Mouse (Mus musculus): ENCODE data around the gene Fads2.
"Not testable (repeated sequence)": the region's sequence is repeated elsewhere in the genome, so short reads cannot be mapped to it uniquely, and the experiment has no call there.

Fads2 gene

GRCm38 (mm10) chr19:10101341-10102053, at the start of gene Fads2:
Gene Fads2, minus strand, starts transcription at chr19:10101746.
- DNase-seq: peak; percentile 91 to 92

DNA sequence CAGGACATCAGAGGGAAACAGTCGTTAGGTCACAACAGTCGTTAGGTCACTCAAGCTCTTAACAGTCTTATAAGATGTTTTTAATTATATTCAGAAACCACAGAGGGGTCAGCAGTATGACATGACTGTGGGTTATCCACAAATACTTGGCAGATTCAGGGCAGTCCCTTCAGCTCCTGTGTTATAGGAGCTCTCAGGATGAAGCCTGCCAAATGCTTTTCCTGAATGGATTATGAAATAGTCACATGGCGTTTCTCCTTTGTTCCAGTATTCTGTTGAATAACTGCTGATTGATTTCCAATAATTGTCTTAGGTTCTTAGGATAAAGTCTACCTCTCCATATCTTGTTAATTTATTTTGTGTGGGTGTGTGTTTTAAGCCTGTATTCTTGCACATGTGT, 47.6 kb upstream of the Fads2 start:
- DNase-seq: no peak

- DNase-seq: peak; percentile 9 to 21
Observed at GRCm38 (mm10) chr19:10148555-10148954, 47.0 kb upstream of the Fads2 start.

- no peak for DNase-seq
Observed at GRCm38 (mm10) chr19:10144464-10144863, 42.9 kb upstream of the Fads2 start.

- no peak for DNase-seq
Observed at GRCm38 (mm10) chr19:10143667-10144066, 42.1 kb upstream of the Fads2 start.

DNA sequence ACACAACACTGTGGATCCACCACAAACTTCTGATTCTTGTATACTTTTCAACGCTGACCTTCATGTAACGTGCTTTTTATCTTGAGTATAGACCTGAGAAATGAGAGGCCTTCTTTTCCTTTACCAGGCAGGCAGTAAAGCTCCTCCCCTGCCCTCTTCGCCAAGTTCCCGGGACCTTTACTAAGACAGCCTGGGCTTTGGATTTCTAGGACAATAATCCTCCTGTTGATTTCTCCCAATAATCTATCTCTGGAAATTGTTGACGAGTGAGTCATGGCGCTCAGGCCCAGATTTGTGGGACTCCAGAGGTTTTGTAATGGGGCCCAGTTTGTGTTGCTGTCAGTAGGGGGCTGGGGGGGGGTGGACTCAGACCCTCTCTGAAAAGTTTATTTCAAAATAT, 38.2 kb upstream of the Fads2 start:
- no peak for DNase-seq

DNA sequence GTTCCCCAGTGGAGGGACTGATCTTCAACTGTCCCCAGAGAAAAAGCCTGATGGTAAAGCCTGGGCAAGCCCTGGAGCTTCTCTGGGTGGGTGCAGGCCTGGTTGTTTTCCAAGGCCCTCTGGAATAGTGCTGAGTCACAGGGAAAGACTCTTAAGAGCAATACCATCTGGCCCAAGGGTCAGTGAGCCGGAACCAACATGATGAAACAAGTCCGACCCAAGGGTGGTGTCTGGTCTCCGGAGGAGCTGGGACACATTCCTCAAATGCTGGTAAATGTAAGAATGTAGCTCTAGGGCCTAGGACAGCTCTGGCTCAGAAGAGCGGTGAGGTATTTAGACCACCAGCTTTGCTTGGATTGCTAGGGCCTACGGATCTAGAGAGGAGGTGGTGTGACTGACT, 35.9 kb upstream of the Fads2 start:
- peak; percentile 48 to 68 for DNase-seq

- peak; percentile 74 to 76 for DNase-seq
Observed at GRCm38 (mm10) chr19:10134692-10135091, 33.1 kb upstream of the Fads2 start.

- not testable (repeated sequence) for DNase-seq
Observed at GRCm38 (mm10) chr19:10129547-10129946, 28.0 kb upstream of the Fads2 start.

- DNase-seq: no peak
Observed at GRCm38 (mm10) chr19:10126479-10127250, 25.1 kb upstream of the Fads2 start.

DNA sequence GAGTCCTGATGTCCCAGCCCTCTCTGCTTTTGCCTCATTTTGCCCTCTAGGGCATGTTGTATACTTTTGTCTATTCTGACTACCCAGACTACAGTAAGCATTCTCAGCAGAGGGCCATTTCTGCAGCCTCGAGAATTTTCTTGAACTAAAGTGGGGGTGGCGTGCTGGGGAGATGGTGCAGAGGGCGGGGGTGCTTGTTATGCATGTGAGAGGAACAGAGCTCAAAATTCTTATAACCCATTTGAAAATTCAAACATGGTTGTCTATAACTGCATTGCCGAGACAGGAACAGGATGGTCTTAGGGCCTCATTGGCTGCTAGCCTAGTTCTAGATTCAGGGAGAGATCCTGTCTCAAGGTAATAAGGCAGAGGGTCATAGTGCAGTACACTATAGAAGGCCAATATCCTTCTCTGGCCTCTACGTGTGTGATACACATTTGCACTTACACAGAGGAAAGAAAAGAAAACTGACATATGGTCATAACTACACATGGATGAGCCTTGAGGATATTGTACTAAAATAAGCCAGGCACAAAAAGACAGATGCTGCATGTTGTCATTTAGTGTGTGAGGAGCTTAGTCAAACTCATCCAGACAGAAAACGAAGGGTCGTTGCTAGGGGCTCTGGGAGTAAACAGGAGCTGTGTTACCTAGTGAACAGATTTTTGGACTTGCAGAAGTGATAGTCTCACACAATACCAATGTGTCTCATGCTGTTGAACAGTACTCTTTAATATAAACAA, 22.5 kb upstream of the Fads2 start:
- DNase-seq: no peak

GRCm38 (mm10) chr19:10122021-10122631, 20.6 kb upstream of the Fads2 start:
- DNase-seq: no peak

- no peak for DNase-seq
Observed at GRCm38 (mm10) chr19:10116641-10117040, 15.1 kb upstream of the Fads2 start.

- no peak for DNase-seq
Observed at GRCm38 (mm10) chr19:10115373-10116158, 14.0 kb upstream of the Fads2 start.

GRCm38 (mm10) chr19:10112956-10113355, 11.4 kb upstream of the Fads2 start:
- DNase-seq: peak in 1 of 2 experiments; percentile 23

DNA sequence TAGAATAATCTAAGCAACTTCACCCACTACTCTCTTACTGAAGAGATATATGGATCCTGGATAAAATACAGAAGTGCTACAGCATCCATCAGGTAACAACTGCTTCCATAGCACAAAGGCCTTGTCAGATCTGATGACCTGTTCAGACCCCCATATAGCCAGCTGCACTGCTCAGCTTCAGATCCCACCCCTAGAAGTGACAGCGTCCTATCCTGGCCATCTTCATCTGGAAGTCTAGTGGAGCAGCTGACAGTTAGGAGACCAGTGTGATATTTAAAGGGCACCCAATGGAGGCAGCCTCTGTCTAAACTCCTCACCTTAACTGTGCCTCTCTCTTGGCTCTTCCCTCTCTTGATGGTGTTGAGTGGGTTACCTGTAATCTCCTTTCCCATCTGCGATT, 7.1 kb upstream of the Fads2 start:
- DNase-seq: no peak

- no peak for DNase-seq
Observed at GRCm38 (mm10) chr19:10108129-10108528, 6.6 kb upstream of the Fads2 start.

DNA sequence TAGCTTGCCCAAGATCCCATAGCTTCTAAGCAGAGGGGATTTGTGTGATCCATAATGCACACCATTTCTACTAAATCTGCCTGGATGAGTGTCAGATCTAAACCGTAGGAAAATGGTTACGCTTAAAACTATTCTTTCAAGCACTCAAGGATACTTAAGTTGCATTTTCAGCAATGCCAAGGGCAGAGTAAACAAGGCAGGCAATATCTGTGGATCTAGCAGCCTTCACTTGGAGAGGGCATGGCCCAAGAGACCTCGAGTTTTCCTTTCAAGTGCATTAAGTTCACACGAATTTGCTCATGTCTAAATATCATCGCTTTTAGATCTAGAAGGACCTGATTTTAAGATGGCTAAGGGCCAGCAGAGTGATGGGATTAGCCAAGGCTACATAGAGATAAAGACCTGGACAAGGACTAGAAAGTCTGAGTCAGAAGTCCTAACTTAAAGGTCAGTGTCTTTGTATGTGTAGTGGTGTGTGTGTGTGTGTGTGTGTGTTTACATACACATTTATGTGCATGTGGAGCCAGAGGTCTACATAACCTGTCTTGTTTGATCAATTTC, 5.6 kb upstream of the Fads2 start:
- no peak for DNase-seq

- DNase-seq: no peak
Observed at GRCm38 (mm10) chr19:10106634-10107033, 5.1 kb upstream of the Fads2 start.

- DNase-seq: no peak
Observed at GRCm38 (mm10) chr19:10105034-10105493, 3.5 kb upstream of the Fads2 start.

DNA sequence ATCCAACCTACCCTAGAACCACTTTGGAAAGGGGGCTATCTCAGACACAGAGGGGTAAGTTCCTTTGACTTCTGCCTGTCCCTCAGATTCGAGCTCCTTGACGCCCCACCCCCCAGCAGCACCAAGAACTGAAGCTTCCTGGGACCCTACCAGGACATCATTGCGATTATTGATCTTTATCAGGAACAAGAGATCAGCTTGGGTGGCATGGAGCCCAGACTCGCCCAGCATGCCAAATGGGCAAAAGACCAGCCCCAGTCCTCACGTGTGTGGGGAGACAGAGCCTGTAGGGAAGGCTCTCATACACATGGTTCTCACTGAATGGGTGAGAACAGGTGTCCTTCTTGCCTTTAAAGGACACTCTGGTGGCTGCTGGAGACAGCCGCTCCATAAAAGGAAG, 2.7 kb upstream of the Fads2 start:
- no peak for DNase-seq
